Mouse (Mus musculus) bone marrow macrophage, adult 2 months (primary cell): Measurements from ENCODE around the gene Tmpo.

Experiments
- CTCF ChIP-seq: IDR thresholded peaks from 2 replicates; pipeline ENCODE4 v1.5.1; 2012; ENCODE audit warnings: low read depth, mild to moderate bottlenecking, low read length, moderate library complexity
- POLR2A ChIP-seq: IDR thresholded peaks from 2 replicates; pipeline ENCODE4 v1.6.1; 2012; ENCODE audit warnings: mild to moderate bottlenecking, low read depth, low read length, borderline replicate concordance

GRCm38 (mm10) chr10:91171455-91172328 is 9.4 kb downstream of the Tmpo start:
- TF ChIP-seq CTCF (no peak), POLR2A (no peak)
